Comparison of ENCODE assay signal across 9 mouse cellular contexts in the genomic region with DNA sequence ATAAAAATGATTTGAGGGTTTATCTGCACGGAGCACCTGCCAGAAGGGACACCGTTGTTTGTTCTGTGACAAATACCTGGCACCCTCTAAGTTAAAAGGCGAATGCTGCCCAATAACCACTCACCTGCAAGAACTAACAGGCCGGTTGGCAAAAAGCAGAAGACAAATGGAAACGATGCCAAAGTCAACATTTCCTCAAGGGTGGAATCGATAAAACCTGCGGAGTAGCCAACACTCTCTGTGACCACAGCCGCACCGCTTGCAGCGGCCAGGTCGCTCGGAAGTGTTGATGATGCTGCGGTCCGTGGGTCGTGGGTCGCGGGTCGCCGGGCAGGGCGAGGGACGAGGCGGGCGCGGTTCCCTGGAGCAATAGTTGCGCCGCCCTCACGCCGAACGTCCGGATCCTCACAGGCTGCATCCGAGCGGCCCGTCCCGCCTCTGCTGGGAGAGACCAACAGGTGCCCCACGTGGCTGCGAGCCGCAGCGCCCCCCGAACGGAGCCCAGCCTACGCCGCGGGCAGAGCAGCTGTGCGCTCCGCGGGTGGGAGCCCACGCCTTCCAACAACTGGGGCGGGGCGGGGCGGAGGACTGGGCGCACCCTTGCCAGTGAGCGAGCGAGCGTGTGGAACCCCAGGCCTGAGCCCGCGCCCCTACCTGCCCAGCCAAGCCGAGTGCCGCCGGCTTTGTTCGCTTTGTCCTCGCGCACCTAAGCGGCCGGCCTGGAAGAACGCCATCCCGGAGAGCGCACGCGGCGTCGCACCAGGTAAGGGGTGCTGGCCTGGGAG. TPM values are rescaled to one million over a fixed set of nuclear protein-coding genes. Genes with fewer than 3 reads are reported as not detected.
DNase-seq lines count a peak whose midpoint lies in the region; ATAC-seq lines count a peak whose summit lies in the region.
"Had no signal": no experiment of that assay in that cellular context is flagged by ENCODE, and none has a peak within 500 bp of the region (broad histone marks: within the 10 kb centered on the region; RNA-seq: fewer than 3 reads in every experiment).

A gene (plus strand): TSS at position 434 of the 785 bp plus-strand sequence.

- H3K4me3 ChIP-seq in heart, embryonic 10.5 days = peak within 1 kb of the TSS; percentile 71
- H3K4me3 ChIP-seq in forebrain, embryonic 14.5 days (ENCODE audit: low read depth, low read length) = peak within 1 kb of the TSS; percentile 49

- H3K27ac ChIP-seq in heart, embryonic 10.5 days = peak within 1 kb of the TSS; percentile 73
- H3K27ac ChIP-seq in forebrain, embryonic 14.5 days (ENCODE audit: low read depth, low read length) = no peak within 1 kb of the TSS

- H3K9me3 ChIP-seq in heart, embryonic 10.5 days = no peaks in the 10 kb centered on the region
- no peaks in the 10 kb centered on the region for H3K9me3 ChIP-seq in forebrain, embryonic 14.5 days (replicated peaks; ENCODE audit: control insufficient read depth, low read length)

- peak within 1 kb of the TSS; percentile 98 for H3K4me2 ChIP-seq in forebrain, embryonic 14.5 days (ENCODE audit: low read length)

- DNase-seq in heart, embryonic 10.5 days (ENCODE audit: low spot score) = no peak
- DNase-seq in heart, adult 11 months = no peak
- peak; percentile 18 for DNase-seq in adrenal gland, postnatal 14 days
- DNase-seq in forebrain, embryonic 14.5 days (ENCODE audit: low spot score) = peak; percentile 49
- DNase-seq in large intestine, adult 2 months (ENCODE audit: low read depth, low spot score) = peak; percentile 29
- peak; percentile 30 to 54 for DNase-seq in lung, postnatal 4 days
- DNase-seq in testis, postnatal 14 days (ENCODE audit: low spot score) = peak; percentile 41
- DNase-seq in ovary, postnatal 10 days (ENCODE audit: low spot score) = no peak

- H3K9ac ChIP-seq in forebrain, embryonic 14.5 days (ENCODE audit: low read length) = peak within 1 kb of the TSS; percentile 54; the same call in 1 of the 2 replicates

- peak; percentile 44; the same call in 1 of the 2 replicates for ATAC-seq in forebrain, embryonic 14.5 days

- no peaks in the 10 kb centered on the region for H3K36me3 ChIP-seq in heart, embryonic 10.5 days
- no peaks in the 10 kb centered on the region for H3K36me3 ChIP-seq in forebrain, embryonic 14.5 days (ENCODE audit: control insufficient read depth, insufficient read depth, low read length)

- peaks cover 17% of the 10 kb centered on the region for H3K4me1 ChIP-seq in heart, embryonic 10.5 days
- peaks cover 3% of the 10 kb centered on the region for H3K4me1 ChIP-seq in forebrain, embryonic 14.5 days (ENCODE audit: control insufficient read depth, insufficient read depth, low read length)

- H3K27me3 ChIP-seq in heart, embryonic 10.5 days (ENCODE audit: insufficient read depth, poor library complexity, severe bottlenecking) = peaks cover 86% of the 10 kb centered on the region
- H3K27me3 ChIP-seq in forebrain, embryonic 14.5 days (replicated peaks; ENCODE audit: control insufficient read depth, insufficient read depth, low read length) = peaks cover 35% of the 10 kb centered on the region

- WGBS in heart, embryonic 10.5 days = 2% methylated on average over 71 of the region's 71 CpGs
- whole genome bisulfite sequencing in forebrain, embryonic 14.5 days = 3% methylated on average over 58 of the region's 71 CpGs
- 2% methylated on average over 71 of the region's 71 CpGs for WGBS in large intestine, adult 2 months

RNA-seq across cellular contexts. Expression of the gene that starts here (rescaled TPM):
- 0.38 and 1.9 TPM in 2 replicates for polyA plus RNA-seq in heart, embryonic 10.5 days (2016; fragmentation: Nextera tagmentation; extraction: Ambion mirVana)
- total RNA-seq in adrenal gland, postnatal 14 days (2021) = not detected in 2 replicates
- polyA plus RNA-seq in forebrain, embryonic 14.5 days (2014; fragmentation: Nextera tagmentation; extraction: Ambion mirVana) = 0.22 and 0.28 TPM in 2 replicates
- polyA plus RNA-seq in large intestine, adult 2 months (2012; rRNA removed) = 0.73 and 0.95 TPM in 2 replicates
- total RNA-seq: MEL had no signal

Comparison
In these comparisons a context has a peak if more than half of its experiments do, and no peak if none do; other contexts are left out.
1. Peak in DNase-seq in adrenal gland, postnatal 14 days; RNA of the gene not detected or under 1 TPM.
2. Peak in DNase-seq, ATAC-seq, H3K4me3 ChIP-seq, H3K9ac ChIP-seq and H3K4me2 ChIP-seq in forebrain, embryonic 14.5 days; RNA of the gene not detected or under 1 TPM.
3. Peak in DNase-seq in large intestine, adult 2 months; RNA of the gene not detected or under 1 TPM.
4. DNase-seq: peak in lung, postnatal 4 days (2 of 2) and testis, postnatal 14 days (single experiment); none in heart, embryonic 10.5 days (single experiment), heart, adult 11 months (single experiment) and ovary, postnatal 10 days (single experiment).